Mouse (Mus musculus): Measurements from ENCODE around the gene Chpf2. TPM values are rescaled to one million over a fixed set of nuclear protein-coding genes. Genes with fewer than 3 reads are reported as not detected.

Chpf2 gene
- total RNA-seq, 2 experiments from 2014 or later = 10.8 to 11.6 TPM

GRCm38 (mm10) chr5:24623986-24624821 lies 37.7 kb downstream of the Chpf2 start, which contains the start of gene Smarcd3:
Smarcd3 (minus strand) TSS chr5:24624411.
- DNase-seq = peak; percentile 25 to 26
- intact Hi-C loops (cut with DNase I) = no loop called here

GRCm38 (mm10) chr5:24624822-24625120 lies 38.2 kb downstream of the Chpf2 start:
- DNase-seq = no peak
- intact Hi-C loops (cut with DNase I) = no loop called here

GRCm38 (mm10) chr5:24629712-24630111 lies 43.2 kb downstream of the Chpf2 start:
- no peak for DNase-seq
- intact Hi-C loops (cut with DNase I) = no loop called here

GRCm38 (mm10) chr5:24635093-24635492 lies 48.6 kb downstream of the Chpf2 start:
- no peak for DNase-seq
- intact Hi-C loops (cut with DNase I) = no loop called here

- no peak for DNase-seq
- intact Hi-C loops (cut with DNase I) = no loop called here
Observed at GRCm38 (mm10) chr5:24635526-24636141, 49.1 kb downstream of the Chpf2 start.

- DNase-seq = no peak
- intact Hi-C loops (cut with DNase I) = no loop called here
Observed at GRCm38 (mm10) chr5:24636987-24637386, 50.4 kb downstream of the Chpf2 start.

GRCm38 (mm10) chr5:24638131-24638530 lies 51.6 kb downstream of the Chpf2 start:
- intact Hi-C loops (cut with DNase I) = no loop called here
- no peak for DNase-seq

GRCm38 (mm10) chr5:24639081-24639480 lies 52.5 kb downstream of the Chpf2 start:
- DNase-seq = no peak
- intact Hi-C loops (cut with DNase I) = no loop called here

Small RNA genes within 50 kb of the gene (microRNA-seq; reads per million reads assigned to microRNA genes)
- 252 to 297 reads per million in 2 experiments for gene Mir671 (ENCODE audit: borderline number of aligned reads in 2 of 2)

Other genes starting within 250 kb of the Chpf2 start
- gene Kcnh2, start 235.1 kb upstream of the Chpf2 start, total RNA-seq (2021) = 10 to 100 TPM; 56.3 to 72.6 TPM
- gene Nos3, start 221.9 kb upstream of the Chpf2 start, total RNA-seq (2021) = 10 to 100 TPM; 23.7 to 26.2 TPM
- gene Atg9b, start 194.6 kb upstream of the Chpf2 start, total RNA-seq (2021) = under 1 TPM; 0.27 to 0.75 TPM
- 10 to 100 TPM; 83.7 to 84.9 TPM for gene Abcb8, start 193.1 kb upstream of the Chpf2 start, total RNA-seq (2021)
- not detected for gene Asic3, start 173.3 kb upstream of the Chpf2 start, total RNA-seq (2021)
- gene Cdk5, start 163.2 kb upstream of the Chpf2 start, total RNA-seq (2021) = 10 to 100 TPM; 22.5 to 23.0 TPM
- gene Slc4a2, start 162.9 kb upstream of the Chpf2 start, total RNA-seq (2021) = 10 to 100 TPM; 29.2 to 35.1 TPM
- 100 to 1,000 TPM; 288 to 310 TPM for gene Fastk, start 141.5 kb upstream of the Chpf2 start, total RNA-seq (2021)
- gene Tmub1, start 138.9 kb upstream of the Chpf2 start, total RNA-seq (2021) = 10 to 100 TPM; 11.7 to 12.1 TPM
- gene Agap3, start 134.6 kb upstream of the Chpf2 start, total RNA-seq (2021) = 10 to 100 TPM; 83.6 to 91.1 TPM
- gene Gbx1, start 59.5 kb upstream of the Chpf2 start, total RNA-seq (2021) = not detected
- gene Asb10, start 45.8 kb upstream of the Chpf2 start, total RNA-seq (2021) = 10 to 100 TPM; 73.0 to 82.3 TPM
- gene 4931409K22Rik, start 29.9 kb upstream of the Chpf2 start, total RNA-seq (2021) = not detected
- 10 to 100 TPM; 55.3 to 56.0 TPM for gene Abcf2, start 9.3 kb upstream of the Chpf2 start, total RNA-seq (2021)
- gene Smarcd3, start 37.7 kb downstream of the Chpf2 start, total RNA-seq (2021) = 10 to 100 TPM; 63.2 to 64.5 TPM
- 10 to 100 TPM; 38.0 to 39.3 TPM for gene Nub1, start 98.8 kb downstream of the Chpf2 start, total RNA-seq (2021)
- under 1 TPM; 0.49 to 0.53 TPM for gene Wdr86, start 144.0 kb downstream of the Chpf2 start, total RNA-seq (2021)
- gene Crygn, start 171.3 kb downstream of the Chpf2 start, total RNA-seq (2021) = not detected